Mouse (Mus musculus) liver, adult 2 months (tissue): ENCODE data around the gene Bmpr2.

ENCODE experiments used
- CTCF ChIP-seq: fragments of 200-500 bp; IDR thresholded peaks from 2 replicates; pipeline ENCODE4 v1.5.1; 2011; ENCODE audit warnings: low read depth, low read length, control low read depth
- POLR2A ChIP-seq: fragments of 200-500 bp; IDR thresholded peaks from 2 replicates; pipeline ENCODE4 v1.6.1; 2011; ENCODE audit warnings: low read length, control low read depth; ENCODE audit not compliant: insufficient read depth; ENCODE audit errors: extremely low read depth

DNA sequence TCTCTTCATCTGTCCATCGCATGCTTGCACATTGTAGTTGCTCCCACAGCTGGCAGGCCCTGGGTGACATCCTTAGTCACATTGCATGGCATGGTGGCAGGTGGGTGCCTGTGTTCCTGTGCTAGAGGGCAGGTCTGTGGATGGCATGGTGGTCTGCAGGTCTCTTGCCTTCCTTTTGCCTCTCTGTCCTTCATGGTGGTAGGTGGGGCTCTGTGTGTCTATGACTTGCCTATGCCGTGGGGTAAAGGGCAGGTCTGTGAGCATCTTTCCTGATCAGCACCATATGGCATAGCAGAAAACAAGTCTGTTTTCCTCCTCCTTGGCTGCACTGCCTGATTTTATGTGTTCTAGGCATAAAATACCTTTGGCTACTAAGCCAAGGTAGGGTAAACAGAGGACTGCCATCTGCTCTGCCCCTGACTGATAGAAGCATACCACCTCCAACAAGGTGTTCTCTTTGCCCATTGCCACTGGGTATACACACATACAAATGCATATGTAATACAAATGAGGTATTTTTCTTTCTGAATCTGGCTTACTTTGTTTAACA is 164.0 kb downstream of the Bmpr2 start:
- TF ChIP-seq CTCF (no peak), POLR2A (no peak)
